Mouse (Mus musculus): ENCODE measurements at regions not wholly inside any gene's neighbourhood (a gene's known extent, or its start where the extent isn't known, plus 50 kb on each side); places are given as distances from the start of the nearest gene placed in this dataset.

GRCm38 (mm10) chr6:84463592-84464367, 129.9 kb downstream of the Cyp26b1 start:
- WGBS (ENCODE audit: insufficient replicate concordance): 65% methylated on average over 7 of the region's 7 CpGs
- Histone ChIP-seq H3K27me3 (ENCODE audit: control insufficient read depth, insufficient read depth, low read depth, low read length) (no peaks in the 10 kb centered on the region), H3K36me3 (ENCODE audit: control insufficient read depth, insufficient read depth) (no peaks in the 10 kb centered on the region), H3K4me2 (ENCODE audit: low read depth, low read length) (no peak overlapping the region), H3K9ac (ENCODE audit: low read depth, low read length) (no peak overlapping the region), H3K4me3 (ENCODE audit: low read depth, low read length) (no peak overlapping the region), H3K4me1 (ENCODE audit: control insufficient read depth, low read depth, low read length) (no peaks in the 10 kb centered on the region; the same call in 1 of the 2 replicates), H3K9me3 (replicated peaks; ENCODE audit: control insufficient read depth, low read length) (no peaks in the 10 kb centered on the region), H3K27ac (ENCODE audit: low read length) (no peak overlapping the region)
- no peak for ATAC-seq (ENCODE audit: low read depth)

GRCm38 (mm10) chr6:84456803-84457202, 136.9 kb downstream of the Cyp26b1 start:
- Histone ChIP-seq H3K36me3 (ENCODE audit: control insufficient read depth, insufficient read depth) (no peaks in the 10 kb centered on the region), H3K27me3 (ENCODE audit: control insufficient read depth, insufficient read depth, low read depth, low read length) (no peaks in the 10 kb centered on the region), H3K4me2 (ENCODE audit: low read depth, low read length) (no peak overlapping the region), H3K4me1 (ENCODE audit: control insufficient read depth, low read depth, low read length) (no peaks in the 10 kb centered on the region), H3K4me3 (ENCODE audit: low read depth, low read length) (no peak overlapping the region), H3K9me3 (replicated peaks; ENCODE audit: control insufficient read depth, low read length) (no peaks in the 10 kb centered on the region), H3K27ac (ENCODE audit: low read length) (no peak overlapping the region), H3K9ac (ENCODE audit: low read depth, low read length) (no peak overlapping the region)
- WGBS (ENCODE audit: insufficient replicate concordance): 50% methylated on average over 3 of the region's 3 CpGs
- ATAC-seq (ENCODE audit: low read depth): no peak

GRCm38 (mm10) chr6:84445093-84445492, 148.6 kb downstream of the Cyp26b1 start:
- ATAC-seq (ENCODE audit: low read depth): no peak
- no peaks in the 10 kb centered on the region for H3K27me3 ChIP-seq (ENCODE audit: control insufficient read depth, insufficient read depth, low read depth, low read length)
- H3K36me3 ChIP-seq (ENCODE audit: control insufficient read depth, insufficient read depth): no peaks in the 10 kb centered on the region
- no peak overlapping the region for H3K9ac ChIP-seq (ENCODE audit: low read depth, low read length)
- no peak overlapping the region for H3K27ac ChIP-seq (ENCODE audit: low read length)
- WGBS (ENCODE audit: insufficient replicate concordance): 28% methylated on average over 4 of the region's 4 CpGs
- no peaks in the 10 kb centered on the region for H3K9me3 ChIP-seq (replicated peaks; ENCODE audit: control insufficient read depth, low read length)
- H3K4me1 ChIP-seq (ENCODE audit: control insufficient read depth, low read depth, low read length): no peaks in the 10 kb centered on the region
- H3K4me3 ChIP-seq (ENCODE audit: low read depth, low read length): no peak overlapping the region
- H3K4me2 ChIP-seq (ENCODE audit: low read depth, low read length): no peak overlapping the region

- Histone ChIP-seq H3K9ac (ENCODE audit: low read depth, low read length) (no peak overlapping the region), H3K36me3 (ENCODE audit: control insufficient read depth, insufficient read depth) (no peaks in the 10 kb centered on the region), H3K27ac (ENCODE audit: low read length) (no peak overlapping the region), H3K4me3 (ENCODE audit: low read depth, low read length) (no peak overlapping the region), H3K4me1 (ENCODE audit: control insufficient read depth, low read depth, low read length) (no peaks in the 10 kb centered on the region), H3K27me3 (ENCODE audit: control insufficient read depth, insufficient read depth, low read depth, low read length) (no peaks in the 10 kb centered on the region), H3K4me2 (ENCODE audit: low read depth, low read length) (no peak overlapping the region), H3K9me3 (replicated peaks; ENCODE audit: control insufficient read depth, low read length) (no peaks in the 10 kb centered on the region)
- ATAC-seq (ENCODE audit: low read depth): no peak
- 68% methylated on average over 1 of the region's 1 CpGs for WGBS (ENCODE audit: insufficient replicate concordance)
Observed at GRCm38 (mm10) chr6:84442667-84443066, 151.0 kb downstream of the Cyp26b1 start.

GRCm38 (mm10) chr6:84441721-84442480, 151.8 kb downstream of the Cyp26b1 start:
- Histone ChIP-seq H3K4me3 (ENCODE audit: low read depth, low read length) (no peak overlapping the region), H3K27me3 (ENCODE audit: control insufficient read depth, insufficient read depth, low read depth, low read length) (no peaks in the 10 kb centered on the region), H3K9me3 (replicated peaks; ENCODE audit: control insufficient read depth, low read length) (no peaks in the 10 kb centered on the region), H3K4me2 (ENCODE audit: low read depth, low read length) (no peak overlapping the region), H3K4me1 (ENCODE audit: control insufficient read depth, low read depth, low read length) (no peaks in the 10 kb centered on the region), H3K36me3 (ENCODE audit: control insufficient read depth, insufficient read depth) (no peaks in the 10 kb centered on the region), H3K27ac (ENCODE audit: low read length) (no peak overlapping the region), H3K9ac (ENCODE audit: low read depth, low read length) (no peak overlapping the region)
- no peak for ATAC-seq (ENCODE audit: low read depth)
- 63% methylated on average over 5 of the region's 5 CpGs for WGBS (ENCODE audit: insufficient replicate concordance)

GRCm38 (mm10) chr6:84436716-84437115, 157.0 kb downstream of the Cyp26b1 start:
- ATAC-seq (ENCODE audit: low read depth): no peak
- H3K27me3 ChIP-seq (ENCODE audit: control insufficient read depth, insufficient read depth, low read depth, low read length): no peaks in the 10 kb centered on the region
- 67% methylated on average over 1 of the region's 1 CpGs for WGBS (ENCODE audit: insufficient replicate concordance)
- no peaks in the 10 kb centered on the region for H3K36me3 ChIP-seq (ENCODE audit: control insufficient read depth, insufficient read depth)
- H3K9ac ChIP-seq (ENCODE audit: low read depth, low read length): no peak overlapping the region
- H3K4me1 ChIP-seq (ENCODE audit: control insufficient read depth, low read depth, low read length): no peaks in the 10 kb centered on the region
- no peaks in the 10 kb centered on the region for H3K9me3 ChIP-seq (replicated peaks; ENCODE audit: control insufficient read depth, low read length)
- H3K4me3 ChIP-seq (ENCODE audit: low read depth, low read length): no peak overlapping the region
- H3K27ac ChIP-seq (ENCODE audit: low read length): no peak overlapping the region
- H3K4me2 ChIP-seq (ENCODE audit: low read depth, low read length): no peak overlapping the region

- Histone ChIP-seq H3K9me3 (replicated peaks; ENCODE audit: control insufficient read depth, low read length) (no peaks in the 10 kb centered on the region), H3K4me1 (ENCODE audit: control insufficient read depth, low read depth, low read length) (no peaks in the 10 kb centered on the region), H3K36me3 (ENCODE audit: control insufficient read depth, insufficient read depth) (no peaks in the 10 kb centered on the region), H3K4me3 (ENCODE audit: low read depth, low read length) (no peak overlapping the region), H3K27ac (ENCODE audit: low read length) (no peak overlapping the region), H3K27me3 (ENCODE audit: control insufficient read depth, insufficient read depth, low read depth, low read length) (no peaks in the 10 kb centered on the region), H3K9ac (ENCODE audit: low read depth, low read length) (no peak overlapping the region), H3K4me2 (ENCODE audit: low read depth, low read length) (no peak overlapping the region)
- ATAC-seq (ENCODE audit: low read depth): no peak
- WGBS (ENCODE audit: insufficient replicate concordance): 54% methylated on average over 6 of the region's 6 CpGs
Observed at GRCm38 (mm10) chr6:84434532-84434931, 159.2 kb downstream of the Cyp26b1 start.

- ATAC-seq (ENCODE audit: low read depth): no peak
- Histone ChIP-seq H3K27me3 (ENCODE audit: control insufficient read depth, insufficient read depth, low read depth, low read length) (no peaks in the 10 kb centered on the region), H3K9ac (ENCODE audit: low read depth, low read length) (no peak overlapping the region), H3K36me3 (ENCODE audit: control insufficient read depth, insufficient read depth) (no peaks in the 10 kb centered on the region), H3K9me3 (replicated peaks; ENCODE audit: control insufficient read depth, low read length) (no peaks in the 10 kb centered on the region), H3K4me3 (ENCODE audit: low read depth, low read length) (no peak overlapping the region), H3K4me1 (ENCODE audit: control insufficient read depth, low read depth, low read length) (no peaks in the 10 kb centered on the region), H3K27ac (ENCODE audit: low read length) (no peak overlapping the region), H3K4me2 (ENCODE audit: low read depth, low read length) (no peak overlapping the region)
- 56% methylated on average over 2 of the region's 2 CpGs for WGBS (ENCODE audit: insufficient replicate concordance)
Observed at GRCm38 (mm10) chr6:84431622-84431955, 162.1 kb downstream of the Cyp26b1 start.

GRCm38 (mm10) chr6:84430925-84431621, 162.6 kb downstream of the Cyp26b1 start:
- Histone ChIP-seq H3K9ac (ENCODE audit: low read depth, low read length) (no peak overlapping the region), H3K27me3 (ENCODE audit: control insufficient read depth, insufficient read depth, low read depth, low read length) (no peaks in the 10 kb centered on the region), H3K4me3 (ENCODE audit: low read depth, low read length) (no peak overlapping the region), H3K27ac (ENCODE audit: low read length) (no peak overlapping the region), H3K9me3 (replicated peaks; ENCODE audit: control insufficient read depth, low read length) (no peaks in the 10 kb centered on the region), H3K4me1 (ENCODE audit: control insufficient read depth, low read depth, low read length) (no peaks in the 10 kb centered on the region), H3K4me2 (ENCODE audit: low read depth, low read length) (no peak overlapping the region), H3K36me3 (ENCODE audit: control insufficient read depth, insufficient read depth) (no peaks in the 10 kb centered on the region)
- WGBS (ENCODE audit: insufficient replicate concordance): 47% methylated on average over 12 of the region's 12 CpGs
- ATAC-seq (ENCODE audit: low read depth): no peak
